Mouse (Mus musculus) lung, embryonic 14.5 days (tissue): Measurements from ENCODE around the gene Grm3. TPM values are rescaled to one million over a fixed set of nuclear protein-coding genes. Genes with fewer than 3 reads are reported as not detected.

Experiments used
- ATAC-seq: fragments of 200-750 bp; cut with Nextera tagmentation; 2 replicates; pipeline ENCODE4 v1.8.0; 2017; ENCODE audit warnings: mild to moderate bottlenecking, moderate TSS enrichment, moderate library complexity; ENCODE audit not compliant: insufficient read depth
- DNase-seq: peaks from one replicate; pipeline ENCODE4 v3.0.0-alpha.2; 2015
- H3K27ac ChIP-seq: fragments of 300-500 bp; sonication (generic); 2 replicates; pipeline ENCODE4 v1.5.1; 2014; ENCODE audit warnings: low read depth, mild to moderate bottlenecking, moderate library complexity
- H3K27me3 ChIP-seq: fragments of 300-500 bp; sonication (generic); 2 replicates; pipeline ENCODE4 v1.6.1; 2014; ENCODE audit warnings: low read length, control low read depth; ENCODE audit not compliant: insufficient read depth
- H3K36me3 ChIP-seq: fragments of 300-500 bp; sonication (generic); 2 replicates; pipeline ENCODE4 v1.6.1; 2014; ENCODE audit warnings: control low read depth; ENCODE audit not compliant: insufficient read depth
- H3K4me1 ChIP-seq: fragments of 300-500 bp; sonication (generic); 2 replicates; pipeline ENCODE4 v1.6.1; 2014; ENCODE audit warnings: antibody characterized with exemption, control low read depth; ENCODE audit not compliant: insufficient read depth
- H3K4me2 ChIP-seq: fragments of 300-500 bp; sonication (generic); 2 replicates; pipeline ENCODE4 v1.6.1; 2014; ENCODE audit warnings: mild to moderate bottlenecking
- H3K4me3 ChIP-seq: fragments of 300-500 bp; sonication (generic); 2 replicates; pipeline ENCODE4 v1.5.1; 2014; ENCODE audit warnings: low read depth, low read length
- H3K9ac ChIP-seq: fragments of 300-500 bp; sonication (generic); 2 replicates; pipeline ENCODE4 v1.6.1; 2014
- H3K9me3 ChIP-seq: fragments of 300-500 bp; sonication (generic); 2 replicates; pipeline ENCODE4 v1.6.1; 2016; ENCODE audit warnings: low read depth, low read length, control low read depth
- CTCF ChIP-seq: IDR thresholded peaks from 2 replicates; pipeline ENCODE4 v1.5.1; 2016; ENCODE audit warnings: antibody characterized with exemption, low read depth
- WGBS: fragments of 180-500 bp; shearing (Covaris S2); extraction: QIAGEN DNeasy Blood & Tissue Kit; methylation state at CpG from one replicate; pipeline ENCODE4 v1.1.7; 2014; 5-methylcytosine and 5-hydroxymethylcytosine counted together
- polyA plus RNA-seq: library from polyadenylated mRNA; unstranded; fragments of >200 nt; fragmentation: Nextera tagmentation; extraction: Ambion mirVana; gene quantifications from 2 replicates; pipeline ENCODE4 v1.2.1, GENCODE M21; 2014

Gene Grm3
- polyA plus RNA-seq, result 0.08 and 0.09 TPM in 2 replicates

DNA sequence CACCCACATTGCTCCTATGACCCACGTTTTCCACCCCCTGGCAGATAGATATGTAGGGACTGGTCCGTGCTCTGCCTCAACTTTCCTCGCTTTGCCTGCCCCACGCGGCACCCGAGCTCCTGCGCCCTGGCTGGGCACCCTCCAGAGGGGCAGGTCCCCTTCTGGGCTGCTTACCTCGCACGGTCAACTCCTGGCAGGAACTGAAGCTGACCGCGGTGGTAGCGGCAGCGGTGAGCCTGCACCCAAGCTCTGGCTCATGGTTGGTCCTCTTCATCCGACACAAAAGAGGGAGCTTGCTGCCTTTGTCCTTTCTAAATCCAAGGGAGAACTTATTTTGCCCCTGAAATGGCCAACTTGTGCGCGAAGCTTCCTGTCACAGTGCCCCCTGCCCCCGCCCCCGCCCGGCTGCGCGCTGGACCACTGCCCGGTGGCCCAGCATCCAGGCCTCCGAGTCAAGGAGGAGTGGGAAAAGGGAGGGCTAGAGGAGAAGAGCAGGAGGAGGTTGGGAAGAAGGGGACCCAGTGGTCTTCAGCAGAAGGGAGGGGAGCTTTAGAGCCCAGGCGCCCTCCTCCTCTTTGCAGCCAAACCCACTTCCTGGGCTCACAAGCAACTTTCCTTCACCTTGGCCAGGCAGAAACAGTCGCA, at the start of gene Grm3:
TSS of gene Grm3 (minus strand) at position 215 of the 645 bp plus-strand sequence.
- WGBS, result under 1% methylated on average over 25 of the region's 25 CpGs
- peak within 1 kb of the TSS; percentile 37 for H3K4me3 ChIP-seq
- H3K36me3 ChIP-seq, result no peaks in the 10 kb centered on the region
- ATAC-seq, result peak; percentile 47; the same call in 1 of the 2 replicates
- peaks cover 20% of the 10 kb centered on the region for H3K27me3 ChIP-seq
- no peak within 1 kb of the TSS for H3K27ac ChIP-seq
- DNase-seq, result peak; percentile 8
- H3K9me3 ChIP-seq, result no peaks in the 10 kb centered on the region
- no peak for TF ChIP-seq CTCF
- peak within 1 kb of the TSS; percentile 23; the same call in 1 of the 2 replicates for H3K9ac ChIP-seq
- H3K4me2 ChIP-seq, result peak within 1 kb of the TSS; percentile 69
- H3K4me1 ChIP-seq, result no peaks in the 10 kb centered on the region

DNA sequence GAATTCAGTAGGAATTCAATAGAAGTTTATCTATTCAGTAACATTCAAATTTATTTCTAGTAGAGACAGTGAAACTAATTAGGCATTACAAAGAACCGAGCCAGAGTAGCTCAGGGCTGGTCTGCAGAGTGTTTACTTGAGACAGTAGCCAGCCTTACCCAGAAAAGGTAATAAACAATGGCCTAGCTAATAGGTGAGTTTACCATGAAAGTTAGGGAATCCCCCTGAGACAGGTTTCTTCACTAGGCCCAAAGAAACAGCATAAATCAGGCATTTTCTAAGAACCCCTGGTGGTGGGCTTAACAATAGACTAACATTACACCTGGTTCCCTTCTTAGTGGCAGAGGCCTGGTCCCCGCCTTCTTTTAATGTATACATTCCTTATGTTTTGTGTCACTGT, 30.8 kb upstream of the Grm3 start:
- no peak for TF ChIP-seq CTCF
- WGBS, result 75% methylated on average over 2 of the region's 2 CpGs
- Histone ChIP-seq H3K27ac (no peak overlapping the region), H3K9me3 (no peaks in the 10 kb centered on the region), H3K9ac (no peak overlapping the region), H3K4me3 (no peak overlapping the region), H3K4me1 (no peaks in the 10 kb centered on the region), H3K4me2 (no peak overlapping the region), H3K27me3 (no peaks in the 10 kb centered on the region), H3K36me3 (no peaks in the 10 kb centered on the region)
- DNase-seq (no peak), ATAC-seq (no peak)

DNA sequence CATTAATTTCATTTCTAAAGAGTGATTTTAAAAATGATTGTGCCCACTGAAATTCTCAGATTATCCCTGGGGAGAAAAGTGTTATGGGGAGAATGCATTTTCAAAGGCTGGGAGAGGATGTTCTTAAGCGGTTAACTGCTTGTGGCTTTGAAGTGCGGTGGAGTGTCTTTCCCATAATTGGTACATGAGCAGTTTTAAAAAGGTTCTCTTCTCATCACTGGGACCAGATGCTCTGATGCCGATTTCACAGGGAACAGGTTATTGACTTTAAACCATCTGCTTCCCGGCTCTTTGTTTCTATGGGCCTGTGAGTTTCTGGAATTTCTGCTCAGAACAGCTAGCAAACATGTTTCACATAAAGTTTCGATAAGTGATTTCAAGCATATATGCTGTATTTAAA, 23.2 kb upstream of the Grm3 start:
- Histone ChIP-seq H3K4me2 (no peak overlapping the region), H3K9me3 (no peaks in the 10 kb centered on the region), H3K27me3 (no peaks in the 10 kb centered on the region), H3K4me1 (no peaks in the 10 kb centered on the region), H3K9ac (no peak overlapping the region), H3K4me3 (no peak overlapping the region), H3K27ac (no peak overlapping the region), H3K36me3 (no peaks in the 10 kb centered on the region)
- WGBS, result 81% methylated on average over 5 of the region's 5 CpGs
- DNase-seq (no peak), ATAC-seq (no peak)
- TF ChIP-seq CTCF, result no peak

DNA sequence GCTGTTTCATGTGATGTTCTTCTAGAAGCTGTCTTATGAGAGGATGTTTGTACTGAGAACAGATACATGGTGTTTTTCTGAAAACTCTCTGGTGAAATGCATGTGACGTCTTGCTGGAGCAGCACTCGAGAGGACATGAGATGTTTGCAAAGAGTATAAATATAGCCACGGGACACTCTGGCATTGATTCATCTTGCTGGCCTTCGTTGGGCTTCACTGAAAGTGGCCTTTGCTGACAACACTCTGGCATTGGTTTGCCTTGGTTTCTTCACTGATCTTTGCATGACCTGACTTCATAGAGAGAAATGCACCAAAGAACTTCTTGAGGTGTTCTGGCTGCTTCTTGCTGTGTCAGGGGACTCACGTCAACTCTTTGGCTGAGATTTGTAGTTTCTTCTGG, 19.1 kb upstream of the Grm3 start:
- no peak for ATAC-seq

DNA sequence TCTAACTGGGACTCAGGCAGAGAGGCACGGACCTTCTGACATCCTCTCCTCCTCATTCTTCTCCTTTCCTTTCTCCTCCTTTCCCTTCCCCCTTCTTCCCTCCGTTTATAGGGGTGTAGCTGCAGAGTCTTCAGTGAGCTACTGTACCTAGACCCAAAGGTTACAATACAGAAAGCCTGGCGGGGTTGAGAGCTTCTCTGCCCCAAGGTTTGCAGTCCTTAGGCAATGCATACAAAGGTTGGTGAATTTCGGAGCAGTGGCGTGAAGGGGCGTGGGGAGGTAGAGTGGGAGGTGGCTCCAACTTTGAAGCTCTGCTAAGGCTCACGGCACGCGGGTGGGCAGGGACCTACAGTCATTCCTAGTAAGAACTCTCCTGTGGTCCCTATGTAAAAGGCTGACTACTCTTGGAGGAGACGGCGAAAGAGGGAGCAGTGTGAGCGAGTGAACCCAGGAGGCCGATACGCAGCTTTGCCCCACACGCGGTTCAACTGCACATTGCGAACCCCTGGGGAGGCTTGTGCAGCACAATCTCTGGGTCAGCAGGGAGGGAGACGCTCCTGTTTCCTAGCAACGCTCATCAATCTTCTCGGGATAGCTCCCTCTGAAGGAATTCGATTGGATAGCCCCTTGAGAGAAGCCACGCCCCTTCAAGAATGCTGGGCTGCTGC, 765 bp upstream of the Grm3 start:
- WGBS, result under 1% methylated on average over 22 of the region's 22 CpGs
- DNase-seq, result peak; percentile 79
- H3K9ac ChIP-seq, result no peak overlapping the region

More for the DNA sequence above, 19.1 kb upstream of the Grm3 start:
- no peak overlapping the region for H3K4me3 ChIP-seq
- no peak overlapping the region for H3K9ac ChIP-seq
- no peaks in the 10 kb centered on the region for H3K9me3 ChIP-seq
- H3K27me3 ChIP-seq, result no peaks in the 10 kb centered on the region
- H3K4me2 ChIP-seq, result no peak overlapping the region
- H3K36me3 ChIP-seq, result no peaks in the 10 kb centered on the region
- WGBS, result 79% methylated on average over 5 of the region's 5 CpGs
- no peak for DNase-seq
- H3K27ac ChIP-seq, result no peak overlapping the region
- no peak for TF ChIP-seq CTCF
- H3K4me1 ChIP-seq, result no peaks in the 10 kb centered on the region

DNA sequence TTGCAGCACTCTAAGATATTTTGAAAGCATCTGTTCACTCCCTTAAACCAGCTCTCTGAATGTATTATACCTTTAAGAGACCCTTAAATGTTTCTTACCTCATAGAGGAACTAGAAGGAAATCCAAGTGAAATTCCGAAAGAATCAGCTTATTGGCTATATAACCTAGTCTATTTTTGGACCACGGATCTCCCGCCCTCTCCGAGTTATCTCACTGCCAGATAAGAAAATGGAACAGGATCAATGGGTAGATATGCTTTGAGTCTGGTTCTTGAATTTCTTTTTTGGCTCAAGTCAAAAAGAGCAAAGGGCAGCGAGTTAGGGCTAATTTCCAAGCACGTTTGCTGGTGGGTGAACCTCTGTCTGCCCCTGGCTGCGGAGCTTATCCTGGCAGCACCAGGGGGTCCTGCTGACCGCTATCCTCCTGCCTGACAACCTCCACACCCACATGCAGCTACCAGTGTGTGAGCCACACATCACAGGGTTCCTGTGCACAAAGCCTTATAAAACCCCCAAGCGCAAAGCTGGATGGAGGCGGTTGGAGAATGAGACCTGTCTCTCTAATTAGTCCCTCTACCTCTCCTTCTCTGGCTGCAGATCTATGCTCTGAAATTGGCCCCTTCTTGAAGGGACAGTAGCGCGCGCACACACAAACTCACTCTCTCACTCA, 549 bp downstream of the Grm3 start:
- DNase-seq, result peak; percentile 0
- no peak for ATAC-seq
- Histone ChIP-seq H3K4me3 (peak overlapping the region; percentile 37), H3K9ac (0 out of 2 replicates have a peak overlapping the region, but pooled peaks have one; percentile 23), H3K4me1 (no peaks in the 10 kb centered on the region), H3K27me3 (peaks cover 20% of the 10 kb centered on the region), H3K4me2 (peak overlapping the region; percentile 69), H3K27ac (no peak overlapping the region), H3K9me3 (no peaks in the 10 kb centered on the region), H3K36me3 (no peaks in the 10 kb centered on the region)
- no peak for TF ChIP-seq CTCF
- 7% methylated on average over 13 of the region's 13 CpGs for WGBS

More for the DNA sequence above, 765 bp upstream of the Grm3 start:
- no peaks in the 10 kb centered on the region for H3K36me3 ChIP-seq
- peak; percentile 95 for ATAC-seq
- TF ChIP-seq CTCF, result no peak
- H3K9me3 ChIP-seq, result no peaks in the 10 kb centered on the region
- H3K4me2 ChIP-seq, result peak overlapping the region; percentile 69
- H3K4me3 ChIP-seq, result peak overlapping the region; percentile 37
- peaks cover 20% of the 10 kb centered on the region for H3K27me3 ChIP-seq
- no peak overlapping the region for H3K27ac ChIP-seq
- no peaks in the 10 kb centered on the region for H3K4me1 ChIP-seq

DNA sequence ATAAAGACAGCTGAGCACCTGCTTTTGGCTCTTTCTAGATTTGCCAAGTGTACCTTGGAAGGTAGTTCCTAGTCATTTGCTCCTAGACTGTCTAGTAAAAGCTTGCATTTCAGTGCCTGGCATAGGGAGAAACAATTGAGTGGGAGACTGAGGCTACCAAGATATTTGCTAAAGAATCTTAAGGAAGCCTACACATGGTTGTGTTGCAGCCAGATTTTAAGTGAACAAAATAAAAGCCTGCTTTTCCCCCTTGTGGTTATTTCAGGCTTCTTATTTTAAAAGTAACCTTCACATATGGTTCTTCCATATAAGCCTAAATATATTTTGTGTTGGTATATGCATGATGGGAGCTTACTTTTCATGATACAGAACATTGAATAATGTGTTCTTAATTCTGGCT, 3.8 kb downstream of the Grm3 start:
- ATAC-seq (no peak), DNase-seq (no peak)
- Histone ChIP-seq H3K4me3 (no peak overlapping the region), H3K9me3 (no peaks in the 10 kb centered on the region), H3K4me1 (no peaks in the 10 kb centered on the region), H3K9ac (no peak overlapping the region), H3K27me3 (peaks cover 20% of the 10 kb centered on the region), H3K27ac (no peak overlapping the region), H3K4me2 (no peak overlapping the region), H3K36me3 (no peaks in the 10 kb centered on the region)
- TF ChIP-seq CTCF, result no peak
